Mouse (Mus musculus): Measurements from ENCODE around the gene Mpp2. TPM values are rescaled to one million over a fixed set of nuclear protein-coding genes. Genes with fewer than 3 reads are reported as not detected.

The Mpp2 gene
- polyA plus RNA-seq, 1 experiment from 2014 or later: 6.8 TPM

- 83% methylated on average over 9 of the region's 9 CpGs for WGBS
- H3K4me2 ChIP-seq (replicated peaks): no peak overlapping the region
- no peak overlapping the region for H3K9ac ChIP-seq
- no peaks in the 10 kb centered on the region for H3K9me3 ChIP-seq
- ATAC-seq: no peak
- H3K27ac ChIP-seq: no peak overlapping the region
- 0 out of 2 replicates have a peak, but pooled peaks cover 4% of the 10 kb centered on the region for H3K36me3 ChIP-seq
- H3K4me3 ChIP-seq (replicated peaks): no peak overlapping the region
- no peaks in the 10 kb centered on the region for H3K27me3 ChIP-seq (replicated peaks)
- no peaks in the 10 kb centered on the region for H3K4me1 ChIP-seq (replicated peaks)
These were observed 68.6 kb downstream of the Mpp2 start for GRCm38 (mm10) chr11:102019736-102020135.

GRCm38 (mm10) chr11:102016136-102016535 lies 72.2 kb downstream of the Mpp2 start:
- Histone ChIP-seq H3K4me2 (replicated peaks) (no peak overlapping the region), H3K4me3 (replicated peaks) (no peak overlapping the region), H3K9me3 (no peaks in the 10 kb centered on the region), H3K4me1 (replicated peaks) (no peaks in the 10 kb centered on the region), H3K27ac (no peak overlapping the region), H3K27me3 (replicated peaks) (no peaks in the 10 kb centered on the region), H3K36me3 (0 out of 2 replicates have a peak, but pooled peaks cover 4% of the 10 kb centered on the region), H3K9ac (no peak overlapping the region)
- 95% methylated on average over 1 of the region's 1 CpGs for WGBS
- no peak for ATAC-seq

- 73% methylated on average over 6 of the region's 6 CpGs for WGBS
- Histone ChIP-seq H3K27ac (no peak overlapping the region), H3K4me1 (replicated peaks) (no peaks in the 10 kb centered on the region), H3K27me3 (replicated peaks) (no peaks in the 10 kb centered on the region), H3K4me3 (replicated peaks) (no peak overlapping the region), H3K9me3 (no peaks in the 10 kb centered on the region), H3K9ac (no peak overlapping the region), H3K36me3 (0 out of 2 replicates have a peak, but pooled peaks cover 4% of the 10 kb centered on the region), H3K4me2 (replicated peaks) (no peak overlapping the region)
- no peak for ATAC-seq
These were observed 72.8 kb downstream of the Mpp2 start for GRCm38 (mm10) chr11:102015472-102015871.

DNA sequence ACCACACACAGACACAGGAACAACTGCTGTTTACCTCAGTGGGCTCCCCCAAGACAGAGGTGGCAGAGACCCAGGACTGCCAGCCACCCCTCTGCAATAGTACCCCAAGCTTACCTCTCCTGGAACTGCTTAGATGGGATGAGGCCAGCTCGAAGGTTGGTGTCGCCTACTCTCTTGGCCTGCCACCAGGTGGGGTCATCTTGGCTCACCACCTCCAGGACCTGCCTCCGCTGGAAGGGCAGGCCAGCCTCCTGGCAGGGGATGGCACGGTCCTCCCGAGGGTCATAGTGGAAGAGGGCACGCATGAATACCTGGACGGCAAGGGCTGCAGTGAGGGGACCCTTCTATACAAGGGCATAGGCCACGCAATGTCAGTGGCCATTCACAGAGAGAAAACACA lies 75.1 kb downstream of the Mpp2 start:
- no peak overlapping the region for H3K4me3 ChIP-seq (replicated peaks)
- WGBS: 88% methylated on average over 8 of the region's 8 CpGs
- H3K9ac ChIP-seq: no peak overlapping the region
- H3K36me3 ChIP-seq: 0 out of 2 replicates have a peak, but pooled peaks cover 4% of the 10 kb centered on the region
- no peak overlapping the region for H3K27ac ChIP-seq
- H3K9me3 ChIP-seq: no peaks in the 10 kb centered on the region
- H3K4me1 ChIP-seq (replicated peaks): no peaks in the 10 kb centered on the region
- no peaks in the 10 kb centered on the region for H3K27me3 ChIP-seq (replicated peaks)
- H3K4me2 ChIP-seq (replicated peaks): no peak overlapping the region
- no peak for ATAC-seq

GRCm38 (mm10) chr11:102011510-102011909 lies 76.8 kb downstream of the Mpp2 start:
- no peak for ATAC-seq
- 83% methylated on average over 8 of the region's 8 CpGs for WGBS
- Histone ChIP-seq H3K27ac (no peak overlapping the region), H3K36me3 (no peaks in the 10 kb centered on the region), H3K4me3 (replicated peaks) (no peak overlapping the region), H3K27me3 (replicated peaks) (no peaks in the 10 kb centered on the region), H3K4me1 (replicated peaks) (no peaks in the 10 kb centered on the region), H3K4me2 (replicated peaks) (no peak overlapping the region), H3K9me3 (no peaks in the 10 kb centered on the region), H3K9ac (no peak overlapping the region)

GRCm38 (mm10) chr11:102010140-102010539 lies 78.2 kb downstream of the Mpp2 start:
- ATAC-seq: no peak
- Histone ChIP-seq H3K36me3 (no peaks in the 10 kb centered on the region), H3K4me2 (replicated peaks) (no peak overlapping the region), H3K27me3 (replicated peaks) (no peaks in the 10 kb centered on the region), H3K27ac (0 out of 2 replicates have a peak overlapping the region, but pooled peaks have one; percentile 17), H3K9ac (no peak overlapping the region), H3K4me3 (replicated peaks) (no peak overlapping the region), H3K4me1 (replicated peaks) (no peaks in the 10 kb centered on the region), H3K9me3 (no peaks in the 10 kb centered on the region)
- WGBS: 75% methylated on average over 13 of the region's 13 CpGs

- Histone ChIP-seq H3K9ac (no peak overlapping the region), H3K4me2 (replicated peaks) (no peak overlapping the region), H3K4me3 (replicated peaks) (no peak overlapping the region), H3K4me1 (replicated peaks) (no peaks in the 10 kb centered on the region), H3K27ac (no peak overlapping the region), H3K36me3 (no peaks in the 10 kb centered on the region; the same call in 1 of the 2 replicates), H3K27me3 (replicated peaks) (no peaks in the 10 kb centered on the region), H3K9me3 (no peaks in the 10 kb centered on the region)
- ATAC-seq: no peak
- WGBS: 81% methylated on average over 15 of the region's 15 CpGs
These were observed 79.2 kb downstream of the Mpp2 start for GRCm38 (mm10) chr11:102008954-102009637.

DNA sequence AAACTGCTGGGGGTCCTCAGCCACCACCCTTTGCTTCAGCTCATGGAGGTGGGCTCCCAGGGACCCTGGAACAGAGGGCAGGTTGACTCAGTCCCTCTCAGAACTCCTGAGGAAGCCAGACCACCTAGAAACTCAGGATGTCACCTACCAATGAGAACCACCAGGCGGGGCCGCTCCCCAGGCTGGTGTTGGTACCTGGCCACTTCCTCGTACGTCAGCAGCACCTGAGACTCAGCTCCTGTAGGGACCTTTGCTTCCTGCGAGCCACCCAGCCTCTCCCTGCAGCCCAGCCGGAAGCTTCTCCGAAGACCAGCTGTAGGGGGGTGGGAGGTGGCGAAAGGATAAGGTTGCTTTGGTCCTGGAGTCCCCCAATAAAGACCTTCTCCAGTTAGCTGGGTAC lies 79.9 kb downstream of the Mpp2 start:
- Histone ChIP-seq H3K27me3 (replicated peaks) (no peaks in the 10 kb centered on the region), H3K4me1 (replicated peaks) (no peaks in the 10 kb centered on the region), H3K9ac (no peak overlapping the region), H3K27ac (no peak overlapping the region), H3K9me3 (no peaks in the 10 kb centered on the region), H3K4me3 (replicated peaks) (no peak overlapping the region), H3K4me2 (replicated peaks) (no peak overlapping the region), H3K36me3 (peaks cover 2% of the 10 kb centered on the region; the same call in 1 of the 2 replicates)
- 0 out of 2 replicates have a peak, but pooled peaks have one; percentile 23 for ATAC-seq
- WGBS: 85% methylated on average over 8 of the region's 8 CpGs

Other genes with a start within 250 kb of the Mpp2 start
- 4.4 and 4.5 TPM in 2 replicates for gene Meox1, start 194.1 kb downstream of the Mpp2 start, polyA plus RNA-seq (2015; fragmentation: Nextera tagmentation; extraction: Ambion mirVana)
- 0.13 TPM in 2 replicates for gene Sost, start 121.5 kb downstream of the Mpp2 start, polyA plus RNA-seq (2015; fragmentation: Nextera tagmentation; extraction: Ambion mirVana)
- not detected in 2 replicates for gene Cfap97d1, start 104.2 kb downstream of the Mpp2 start, polyA plus RNA-seq (2015; fragmentation: Nextera tagmentation; extraction: Ambion mirVana)
- 25.6 and 26.5 TPM in 2 replicates for gene Dusp3, start 101.5 kb downstream of the Mpp2 start, polyA plus RNA-seq (2015; fragmentation: Nextera tagmentation; extraction: Ambion mirVana)
- gene Mpp3, start 60.1 kb downstream of the Mpp2 start, polyA plus RNA-seq (2015; fragmentation: Nextera tagmentation; extraction: Ambion mirVana): 7.6 and 7.9 TPM in 2 replicates
- 0.98 and 1.6 TPM in 2 replicates for gene Cd300lg, start 47.0 kb downstream of the Mpp2 start, polyA plus RNA-seq (2015; fragmentation: Nextera tagmentation; extraction: Ambion mirVana)
- gene Ppy, start 12.8 kb upstream of the Mpp2 start, polyA plus RNA-seq (2015; fragmentation: Nextera tagmentation; extraction: Ambion mirVana): 4.5 and 6.2 TPM in 2 replicates
- 57.2 and 75.0 TPM in 2 replicates for gene Pyy, start 19.3 kb upstream of the Mpp2 start, polyA plus RNA-seq (2015; fragmentation: Nextera tagmentation; extraction: Ambion mirVana)
- gene Nags, start 57.0 kb upstream of the Mpp2 start, polyA plus RNA-seq (2015; fragmentation: Nextera tagmentation; extraction: Ambion mirVana): 24.0 and 25.6 TPM in 2 replicates
- 23.8 and 26.4 TPM in 2 replicates for gene Tmem101, start 67.9 kb upstream of the Mpp2 start, polyA plus RNA-seq (2015; fragmentation: Nextera tagmentation; extraction: Ambion mirVana)
- 118 and 140 TPM in 2 replicates for gene Lsm12, start 96.8 kb upstream of the Mpp2 start, polyA plus RNA-seq (2015; fragmentation: Nextera tagmentation; extraction: Ambion mirVana)
- gene G6pc3, start 101.1 kb upstream of the Mpp2 start, polyA plus RNA-seq (2015; fragmentation: Nextera tagmentation; extraction: Ambion mirVana): 31.1 and 33.9 TPM in 2 replicates
- gene Hdac5, start 141.7 kb upstream of the Mpp2 start, polyA plus RNA-seq (2015; fragmentation: Nextera tagmentation; extraction: Ambion mirVana): 54.3 and 62.8 TPM in 2 replicates
- gene BC030867, start 160.4 kb upstream of the Mpp2 start, polyA plus RNA-seq (2015; fragmentation: Nextera tagmentation; extraction: Ambion mirVana): 13.1 and 13.5 TPM in 2 replicates
- gene Asb16, start 180.2 kb upstream of the Mpp2 start, polyA plus RNA-seq (2015; fragmentation: Nextera tagmentation; extraction: Ambion mirVana): 0.08 TPM in 1 of 2 replicates, not detected in the other
- 44.3 and 48.5 TPM in 2 replicates for gene Tmub2, start 196.4 kb upstream of the Mpp2 start, polyA plus RNA-seq (2015; fragmentation: Nextera tagmentation; extraction: Ambion mirVana)
- 11.8 and 13.6 TPM in 2 replicates for gene Atxn7l3, start 208.1 kb upstream of the Mpp2 start, polyA plus RNA-seq (2015; fragmentation: Nextera tagmentation; extraction: Ambion mirVana)
- gene Ubtf, start 231.2 kb upstream of the Mpp2 start, polyA plus RNA-seq (2015; fragmentation: Nextera tagmentation; extraction: Ambion mirVana): 77.8 and 80.2 TPM in 2 replicates